Comparison of ENCODE assay signal across 8 mouse cellular contexts in the genomic region with DNA sequence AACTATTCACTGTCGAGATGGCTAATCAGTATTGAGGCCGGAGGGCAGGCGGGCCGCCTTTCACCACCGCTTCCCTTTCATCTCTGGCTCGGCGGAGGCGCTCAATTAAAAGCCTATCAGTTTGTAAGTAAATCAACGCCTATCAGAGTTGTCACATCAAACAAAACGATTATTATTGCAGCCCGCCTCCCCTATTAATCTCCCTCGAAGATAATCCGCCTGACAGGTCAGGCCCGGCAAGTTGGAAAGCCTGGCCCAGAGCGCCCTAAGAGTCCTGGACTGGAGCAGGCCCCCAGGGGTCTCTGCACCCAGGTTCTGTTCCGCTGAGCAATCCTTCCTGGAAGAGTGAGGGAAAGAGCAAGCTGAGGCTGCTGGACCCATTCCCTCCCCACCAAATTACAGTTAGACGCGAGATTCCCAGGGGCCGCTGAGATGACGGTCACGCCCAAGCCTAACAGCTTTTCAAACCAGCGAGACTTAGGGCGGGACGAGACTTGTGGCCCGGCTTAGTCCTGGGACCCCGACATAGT. TPM values are rescaled to one million over a fixed set of nuclear protein-coding genes. Genes with fewer than 3 reads are reported as not detected.
DNase-seq lines count a peak whose midpoint lies in the region; ATAC-seq lines count a peak whose summit lies in the region.

No protein-coding gene starts in this region.

- H3K9ac ChIP-seq in embryonic facial prominence, embryonic 13.5 days = peak overlapping the region; percentile 76
- H3K9ac ChIP-seq in limb, embryonic 12.5 days (replicated peaks) = peak overlapping the region; percentile 58
- no peak overlapping the region for H3K9ac ChIP-seq in midbrain, embryonic 15.5 days

- H3K9me3 ChIP-seq in embryonic facial prominence, embryonic 13.5 days = no peaks in the 10 kb centered on the region
- no peaks in the 10 kb centered on the region for H3K9me3 ChIP-seq in limb, embryonic 12.5 days
- H3K9me3 ChIP-seq in midbrain, embryonic 15.5 days = no peaks in the 10 kb centered on the region

- DNase-seq in R1 (ENCODE audit: low read depth, low spot score) = peak; percentile 50
- peak; percentile 2 for DNase-seq in heart, postnatal 25 days (ENCODE audit: low spot score)
- no peak for DNase-seq in spleen, postnatal 10 days (ENCODE audit: low spot score in 2 of 2)
- no peak for DNase-seq in layer of hippocampus, postnatal 10 days (ENCODE audit: low spot score in 2 of 2)

- H3K27me3 ChIP-seq in embryonic facial prominence, embryonic 13.5 days = peaks cover 72% of the 10 kb centered on the region
- H3K27me3 ChIP-seq in limb, embryonic 12.5 days = peaks cover 65% of the 10 kb centered on the region
- H3K27me3 ChIP-seq in midbrain, embryonic 15.5 days (replicated peaks) = peaks cover 38% of the 10 kb centered on the region

- peaks cover 52% of the 10 kb centered on the region for H3K4me1 ChIP-seq in embryonic facial prominence, embryonic 13.5 days
- H3K4me1 ChIP-seq in limb, embryonic 12.5 days (replicated peaks) = peaks cover 61% of the 10 kb centered on the region
- peaks cover 55% of the 10 kb centered on the region for H3K4me1 ChIP-seq in midbrain, embryonic 15.5 days

- no peaks in the 10 kb centered on the region for H3K36me3 ChIP-seq in embryonic facial prominence, embryonic 13.5 days
- no peaks in the 10 kb centered on the region for H3K36me3 ChIP-seq in limb, embryonic 12.5 days
- no peaks in the 10 kb centered on the region for H3K36me3 ChIP-seq in midbrain, embryonic 15.5 days (replicated peaks)

- WGBS in embryonic facial prominence, embryonic 13.5 days = 2% methylated on average over 26 of the region's 26 CpGs
- WGBS in limb, embryonic 12.5 days = under 1% methylated on average over 26 of the region's 26 CpGs
- WGBS in midbrain, embryonic 15.5 days = 3% methylated on average over 26 of the region's 26 CpGs

- H3K27ac ChIP-seq in embryonic facial prominence, embryonic 13.5 days = peak overlapping the region; percentile 44
- peak overlapping the region; percentile 29; the same call in 1 of the 2 replicates for H3K27ac ChIP-seq in limb, embryonic 12.5 days
- no peak overlapping the region for H3K27ac ChIP-seq in midbrain, embryonic 15.5 days

- H3K4me3 ChIP-seq in embryonic facial prominence, embryonic 13.5 days = peak overlapping the region; percentile 83
- H3K4me3 ChIP-seq in limb, embryonic 12.5 days (replicated peaks) = peak overlapping the region; percentile 89
- peak overlapping the region; percentile 86 for H3K4me3 ChIP-seq in midbrain, embryonic 15.5 days

- peak overlapping the region; percentile 77 for H3K4me2 ChIP-seq in embryonic facial prominence, embryonic 13.5 days
- peak overlapping the region; percentile 86 for H3K4me2 ChIP-seq in limb, embryonic 12.5 days
- H3K4me2 ChIP-seq in midbrain, embryonic 15.5 days = peak overlapping the region; percentile 88

- no peak for ATAC-seq in embryonic facial prominence, embryonic 13.5 days (ENCODE audit: insufficient number of reproducible peaks, insufficient read depth, low FRiP score, low TSS enrichment, low read depth)
- ATAC-seq in limb, embryonic 12.5 days (ENCODE audit: insufficient number of reproducible peaks, insufficient read depth, low FRiP score, low TSS enrichment, low read depth) = no peak
- no peak for ATAC-seq in midbrain, embryonic 15.5 days (replicated peaks)
- no peak for ATAC-seq in erythroblast, adult 5-6 weeks (replicated peaks; ENCODE audit: low FRiP score, poor library complexity, severe bottlenecking)

- intact Hi-C loops in heart, postnatal 25 days (cut with DNase I) = no loop called here

RNA-seq across cellular contexts. Expression of a gene that starts 1.9 kb away (rescaled TPM):
- 25.9 and 30.5 TPM in 2 replicates for polyA plus RNA-seq in embryonic facial prominence, embryonic 13.5 days (2015; fragmentation: Nextera tagmentation; extraction: Ambion mirVana)
- total RNA-seq in heart, postnatal 25 days (2021) = 1 to 10 TPM; 1.5 to 2.1 TPM
- 46.0 and 47.1 TPM in 2 replicates for polyA plus RNA-seq in limb, embryonic 12.5 days (2016; fragmentation: Nextera tagmentation; extraction: Ambion mirVana)
- 5.8 and 5.9 TPM in 2 replicates for polyA plus RNA-seq in midbrain, embryonic 15.5 days (2015; fragmentation: Nextera tagmentation; extraction: Ambion mirVana)
- total RNA-seq in erythroblast, adult 5-6 weeks (2015; ENCODE audit: low replicate concordance) = 0.38 TPM in 1 of 2 replicates, not detected in the other
- 0.60 TPM in 1 of 2 replicates, not detected in the other for total RNA-seq in erythroblast, adult 5-6 weeks (2017; ENCODE audit: low replicate concordance)
- total RNA-seq in layer of hippocampus, postnatal 10 days (2021) = 1 to 10 TPM; 3.0 TPM

RNA-seq across cellular contexts. Expression of a gene that starts 28.2 kb away (rescaled TPM):
- polyA plus RNA-seq in embryonic facial prominence, embryonic 13.5 days (2015; fragmentation: Nextera tagmentation; extraction: Ambion mirVana) = 0.52 and 1.2 TPM in 2 replicates
- 1 to 10 TPM in 1 of 2 experiments, under 1 TPM in 1; 0.83 to 1.8 TPM for total RNA-seq in heart, postnatal 25 days (2021)
- 0.41 TPM in 1 of 2 replicates, not detected in the other for polyA plus RNA-seq in limb, embryonic 12.5 days (2016; fragmentation: Nextera tagmentation; extraction: Ambion mirVana)
- 0.31 and 0.32 TPM in 2 replicates for polyA plus RNA-seq in midbrain, embryonic 15.5 days (2015; fragmentation: Nextera tagmentation; extraction: Ambion mirVana)
- 2.1 TPM in 1 of 2 replicates, not detected in the other for total RNA-seq in erythroblast, adult 5-6 weeks (2015; ENCODE audit: low replicate concordance)
- total RNA-seq in erythroblast, adult 5-6 weeks (2017; ENCODE audit: low replicate concordance) = 1.5 and 16.0 TPM in 2 replicates
- total RNA-seq in layer of hippocampus, postnatal 10 days (2021) = under 1 TPM; 0.57 to 0.62 TPM

Comparison
In these comparisons a context has a peak if more than half of its experiments do, and no peak if none do; other contexts are left out.
1. DNase-seq: peak in R1 (single experiment) and heart, postnatal 25 days (single experiment); none in spleen, postnatal 10 days (0 of 2) and layer of hippocampus, postnatal 10 days (0 of 2).
2. Peak in every context shown above with its lines, with median percentiles within 50 percentile points of each other: H3K4me2 ChIP-seq and H3K4me3 ChIP-seq.